Comparison of ENCODE assay signal across 25 mouse cellular contexts in the genomic region with DNA sequence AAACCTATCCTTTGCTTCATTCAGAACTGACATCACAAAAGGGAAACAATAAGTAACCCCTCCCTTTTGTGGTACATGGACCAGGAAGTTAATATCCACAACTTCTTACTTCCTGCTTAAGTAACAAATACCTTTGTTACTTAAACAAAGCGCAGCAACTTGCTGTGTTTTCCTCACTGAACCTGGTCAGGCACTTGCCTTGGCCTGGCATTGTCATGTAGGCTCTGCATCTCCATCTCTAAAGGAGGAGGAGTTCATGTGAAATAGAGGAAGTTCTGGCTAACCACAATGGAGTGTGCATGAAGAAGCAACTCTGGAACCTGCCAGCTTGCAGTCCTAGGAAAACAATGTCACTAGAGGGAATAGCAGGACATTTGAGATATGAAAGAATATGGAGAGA.
A peak's percentile ranks its signal among the peaks of the same experiment; 100 is the strongest.
DNase-seq lines count a peak whose midpoint lies in the region; ATAC-seq and TF ChIP-seq lines count a peak whose summit lies in the region.
"Had no signal": no experiment of that assay in that cellular context is flagged by ENCODE, and none has a peak within 500 bp of the region (broad histone marks: within the 10 kb centered on the region; RNA-seq: fewer than 3 reads in every experiment).

No protein-coding gene starts in this region.

- no peak overlapping the region for H3K4me3 ChIP-seq in ES-Bruce4 (ENCODE audit: low read depth, low read length)
- H3K4me3 ChIP-seq: embryonic facial prominence, embryonic 10.5 days; embryonic facial prominence, embryonic 12.5 days; forebrain, embryonic 13.5 days; forebrain, embryonic 15.5 days had no signal

- peak; percentile 12 for DNase-seq in 416B (ENCODE audit: low read depth)
- DNase-seq in R1 (ENCODE audit: low read depth, low spot score): peak; percentile 89
- no peak for DNase-seq in kidney, adult 11 months
- no peak for DNase-seq in right cerebral cortex, adult 18-20 months
- DNase-seq: adrenal gland, adult 8-10 months; adrenal gland, postnatal 14 days; adrenal gland, postnatal 36 days; B cell, adult 2 months; cerebellum, adult 11-12 months; cerebellum, adult 2 months; cerebellum, adult 9-10 months; cerebellum, postnatal 10 days; cerebellum, postnatal 25 days; forebrain, postnatal 0 days had no signal

- TF ChIP-seq EP300 in ES-Bruce4 (IDR thresholded peaks at IDR 0.05; ENCODE audit: insufficient read depth, low read depth, low read length): 0 out of 2 replicates have a peak, but pooled peaks have one; percentile 63

- H3K4me1 ChIP-seq in ES-Bruce4 (ENCODE audit: control insufficient read depth, insufficient read depth, low read length): no peaks in the 10 kb centered on the region
- H3K4me1 ChIP-seq: embryonic facial prominence, embryonic 12.5 days had no signal

- H3K27ac ChIP-seq in ES-Bruce4 (ENCODE audit: insufficient read depth, low read length): no peak overlapping the region
- H3K27ac ChIP-seq: embryonic facial prominence, embryonic 10.5 days; embryonic facial prominence, embryonic 12.5 days; forebrain, embryonic 13.5 days; forebrain, embryonic 15.5 days had no signal

- no peaks in the 10 kb centered on the region for H3K36me3 ChIP-seq in ES-Bruce4 (ENCODE audit: control insufficient read depth, insufficient read depth, low read length, poor library complexity, severe bottlenecking)
- H3K36me3 ChIP-seq: embryonic facial prominence, embryonic 10.5 days; embryonic facial prominence, embryonic 12.5 days; forebrain, embryonic 15.5 days; G1E had no signal

- H3K27me3 ChIP-seq in ES-Bruce4 (ENCODE audit: control insufficient read depth, insufficient read depth, low read length, poor library complexity, severe bottlenecking): no peaks in the 10 kb centered on the region
- H3K27me3 ChIP-seq: CH12.LX; embryonic facial prominence, embryonic 12.5 days; forebrain, embryonic 13.5 days; forebrain, embryonic 15.5 days; Patski had no signal

- no peak for ATAC-seq in megakaryocyte progenitor cell, adult 5-6 weeks (replicated peaks; ENCODE audit: poor library complexity)
- ATAC-seq: activated CD4-positive, CD25-positive, alpha-beta regulatory T cell, adult 4 months; CD4-positive, CD25-positive, alpha-beta regulatory T cell, adult 4 months; forebrain, embryonic 13.5 days; forebrain, embryonic 15.5 days; forebrain, postnatal 0 days; Patski had no signal

- TF ChIP-seq POLR2A in ES-Bruce4 (IDR thresholded peaks at IDR 0.05; ENCODE audit: insufficient read depth, low read length): no peak

- no peak for TF ChIP-seq CTCF in ES-Bruce4 (IDR thresholded peaks at IDR 0.05; ENCODE audit: low read depth, low read length)

- H3K9ac ChIP-seq in ES-Bruce4 (ENCODE audit: low read depth, poor library complexity, severe bottlenecking): no peak overlapping the region
- H3K9ac ChIP-seq: embryonic facial prominence, embryonic 12.5 days; forebrain, embryonic 13.5 days; forebrain, embryonic 15.5 days; forebrain, postnatal 0 days had no signal

- no peaks in the 10 kb centered on the region; the same call in 1 of the 2 replicates for H3K9me3 ChIP-seq in ES-Bruce4 (replicated peaks; ENCODE audit: control insufficient read depth, insufficient read depth, low read length, poor library complexity, severe bottlenecking)
- H3K9me3 ChIP-seq: embryonic facial prominence, embryonic 10.5 days; embryonic facial prominence, embryonic 12.5 days; forebrain, embryonic 13.5 days; forebrain, embryonic 15.5 days had no signal

Comparison
In these comparisons a context has a peak if more than half of its experiments do, and no peak if none do; other contexts are left out.
1. DNase-seq: peak in 416B (single experiment) and R1 (single experiment); none in kidney, adult 11 months (single experiment) and right cerebral cortex, adult 18-20 months (single experiment).